Mouse (Mus musculus) heart, adult 8-10 months (tissue): ENCODE data around the gene Ccdc88b. TPM values are rescaled to one million over a fixed set of nuclear protein-coding genes. Genes with fewer than 3 reads are reported as not detected.
A peak's percentile ranks its signal among the peaks of the same experiment; 100 is the strongest.
"Not testable (repeated sequence)": the region's sequence is repeated elsewhere in the genome, so short reads cannot be mapped to it uniquely, and the experiment has no call there.

Experiments
- DNase-seq: peaks from one replicate; pipeline ENCODE4 v3.0.0; 2022; ENCODE audit warnings: low spot score
- total RNA-seq, 4 experiments: library from RNA; stranded (reverse); gene quantifications; 2 replicates each; pipeline ENCODE4 v1.2.4; 2022

The Ccdc88b gene
- under 1 TPM; 0.44 to 0.89 (median 0.66) TPM for total RNA-seq

GRCm38 (mm10) chr19:6858031-6858430, at the start of gene Ccdc88b:
Gene Ccdc88b, minus strand, starts transcription at chr19:6858211.
- DNase-seq, result peak; percentile 25

- DNase-seq, result no peak
These were observed 49.1 kb upstream of the Ccdc88b start for GRCm38 (mm10) chr19:6907094-6907493.

- no peak for DNase-seq
These were observed 48.2 kb upstream of the Ccdc88b start for GRCm38 (mm10) chr19:6906199-6906598.

- no peak for DNase-seq
These were observed 47.6 kb upstream of the Ccdc88b start for GRCm38 (mm10) chr19:6905498-6906159.

GRCm38 (mm10) chr19:6904846-6905245, 46.8 kb upstream of the Ccdc88b start:
- no peak for DNase-seq

GRCm38 (mm10) chr19:6903031-6903430, 45.0 kb upstream of the Ccdc88b start:
- DNase-seq, result no peak

- no peak for DNase-seq
These were observed 41.6 kb upstream of the Ccdc88b start for GRCm38 (mm10) chr19:6899641-6900040.

- not testable (repeated sequence) for DNase-seq
These were observed 37.7 kb upstream of the Ccdc88b start for GRCm38 (mm10) chr19:6895608-6896305.

- DNase-seq, result no peak
These were observed 35.9 kb upstream of the Ccdc88b start for GRCm38 (mm10) chr19:6893731-6894451.

GRCm38 (mm10) chr19:6892512-6892911, 34.5 kb upstream of the Ccdc88b start:
- no peak for DNase-seq

- no peak for DNase-seq
These were observed 20.0 kb upstream of the Ccdc88b start for GRCm38 (mm10) chr19:6877965-6878364.

- no peak for DNase-seq
These were observed 18.8 kb upstream of the Ccdc88b start for GRCm38 (mm10) chr19:6876799-6877198.

GRCm38 (mm10) chr19:6875834-6876233, 17.8 kb upstream of the Ccdc88b start:
- DNase-seq, result no peak

- no peak for DNase-seq
These were observed 16.2 kb upstream of the Ccdc88b start for GRCm38 (mm10) chr19:6874257-6874656.

GRCm38 (mm10) chr19:6872701-6873100, 14.7 kb upstream of the Ccdc88b start:
- DNase-seq, result no peak

- DNase-seq, result no peak
These were observed 13.7 kb upstream of the Ccdc88b start for GRCm38 (mm10) chr19:6871574-6872271.

- peak; percentile 78 for DNase-seq
These were observed 11.3 kb upstream of the Ccdc88b start for GRCm38 (mm10) chr19:6869355-6869754.

- no peak for DNase-seq
These were observed 3.4 kb upstream of the Ccdc88b start for GRCm38 (mm10) chr19:6861451-6861850.

- DNase-seq, result no peak
These were observed 2.7 kb upstream of the Ccdc88b start for GRCm38 (mm10) chr19:6860706-6861105.

- DNase-seq, result no peak
These were observed 2.0 kb upstream of the Ccdc88b start for GRCm38 (mm10) chr19:6859971-6860370.

- DNase-seq, result no peak
These were observed 1.1 kb upstream of the Ccdc88b start for GRCm38 (mm10) chr19:6859032-6859651.
